11 mouse cellular contexts compared by ENCODE assay signal in genomic region chr10:4626432-4626831, GRCm38 (mm10). TPM values are rescaled to one million over a fixed set of nuclear protein-coding genes. Genes with fewer than 3 reads are reported as not detected.
DNase-seq lines count a peak whose midpoint lies in the region; ATAC-seq and TF ChIP-seq lines count a peak whose summit lies in the region.
"Had no signal": no experiment of that assay in that cellular context is flagged by ENCODE, and none has a peak within 500 bp of the region (broad histone marks: within the 10 kb centered on the region; RNA-seq: fewer than 3 reads in every experiment).

No protein-coding gene starts in this region.

- no peaks in the 10 kb centered on the region for H3K36me3 ChIP-seq in kidney, postnatal 0 days (ENCODE audit: insufficient read depth, low read length)
- no peaks in the 10 kb centered on the region for H3K36me3 ChIP-seq in CH12.LX (replicated peaks in 1 of 2; ENCODE audit: control insufficient read depth in 1 of 2, insufficient read depth in 1 of 2, low read length in 1 of 2)
- H3K36me3 ChIP-seq in ES-E14 (ENCODE audit: control insufficient read depth, insufficient read depth, low read length, poor library complexity, severe bottlenecking): no peaks in the 10 kb centered on the region
- H3K36me3 ChIP-seq: embryonic facial prominence, embryonic 12.5 days; heart, embryonic 15.5 days; limb, embryonic 13.5 days had no signal

- DNase-seq in kidney, postnatal 0 days (ENCODE audit: low spot score): no peak
- DNase-seq in kidney, postnatal 10 days: no peak
- DNase-seq in CH12.LX (ENCODE audit: extremely low read depth) (peak; percentile 20), ES-E14 (ENCODE audit: low read depth, low spot score) (peak; percentile 39)
- peak; percentile 25 for DNase-seq in naive thymus-derived CD4-positive, alpha-beta T cell, adult 2 months (ENCODE audit: low read depth)
- no peak for DNase-seq in cerebellum, postnatal 4 days (ENCODE audit: low spot score in 2 of 2)
- DNase-seq in urinary bladder, postnatal 25 days (ENCODE audit: low spot score): no peak
- DNase-seq: cerebellum, adult 18-20 months had no signal

- no peaks in the 10 kb centered on the region for H3K79me2 ChIP-seq in CH12.LX (replicated peaks; ENCODE audit: control insufficient read depth, extremely low read depth, insufficient read depth, poor library complexity, severe bottlenecking)

- H3K9ac ChIP-seq in kidney, postnatal 0 days (ENCODE audit: low read depth, low read length): no peak overlapping the region
- H3K9ac ChIP-seq in CH12.LX (ENCODE audit: insufficient read depth, low read depth): no peak overlapping the region
- H3K9ac ChIP-seq in ES-E14 (ENCODE audit: insufficient read depth, low read depth, low read length, poor library complexity, severe bottlenecking): no peak overlapping the region
- H3K9ac ChIP-seq: embryonic facial prominence, embryonic 12.5 days; heart, embryonic 15.5 days; limb, embryonic 13.5 days had no signal

- no peak overlapping the region for H3K4me2 ChIP-seq in kidney, postnatal 0 days (ENCODE audit: low read length)
- H3K4me2 ChIP-seq in CH12.LX (ENCODE audit: insufficient read depth, low read depth, poor library complexity, severe bottlenecking): no peak overlapping the region
- H3K4me2 ChIP-seq: embryonic facial prominence, embryonic 12.5 days; limb, embryonic 13.5 days had no signal

- dilution Hi-C loops in CH12.LX (cut with MboI; ENCODE audit: extremely low pct_ligation_motif_present, extremely low pct_unique_long_range_greater_than_20kb, low sequenced_read_pairs): no loop called here

- TF ChIP-seq CTCF in kidney, postnatal 0 days (IDR thresholded peaks at IDR 0.05; ENCODE audit: low read depth): peak; percentile 52
- TF ChIP-seq CTCF in CH12.LX (conservative IDR thresholded peaks at IDR 0.05 in 1 of 2, IDR thresholded peaks at IDR 0.05 in 1 of 2; ENCODE audit: low read depth in 2 of 2, low read length in 2 of 2): peak; percentile 11 to 56; a peak in 2 of 4 replicates

- TF ChIP-seq EP300 in CH12.LX (IDR thresholded peaks at IDR 0.05; ENCODE audit: low read length): no peak

- TF ChIP-seq RAD21 in CH12.LX (IDR thresholded peaks at IDR 0.05; ENCODE audit: low read depth, low read length): peak; percentile 35

- H3K27me3 ChIP-seq in kidney, postnatal 0 days (ENCODE audit: insufficient read depth, low read length): no peaks in the 10 kb centered on the region
- no peaks in the 10 kb centered on the region for H3K27me3 ChIP-seq in CH12.LX (replicated peaks)
- H3K27me3 ChIP-seq: embryonic facial prominence, embryonic 12.5 days; heart, embryonic 15.5 days; limb, embryonic 13.5 days had no signal

- no peak overlapping the region for H3K4me3 ChIP-seq in kidney, postnatal 0 days (replicated peaks; ENCODE audit: low read depth, low read length)
- no peak overlapping the region for H3K4me3 ChIP-seq in CH12.LX (replicated peaks in 1 of 3; ENCODE audit: low read depth in 2 of 3, low read length in 2 of 3, poor library complexity in 1 of 3)
- no peak overlapping the region for H3K4me3 ChIP-seq in ES-E14 (ENCODE audit: insufficient read depth in 1 of 2, low read depth in 1 of 2, low read length in 2 of 2, poor library complexity in 1 of 2, severe bottlenecking in 1 of 2)
- H3K4me3 ChIP-seq: embryonic facial prominence, embryonic 12.5 days; heart, embryonic 15.5 days; limb, embryonic 13.5 days had no signal

- TF ChIP-seq POLR2A in CH12.LX (IDR thresholded peaks at IDR 0.05; ENCODE audit: low read depth, low read length): no peak

- H3K27ac ChIP-seq in kidney, postnatal 0 days: no peak overlapping the region
- no peak overlapping the region for H3K27ac ChIP-seq in CH12.LX (ENCODE audit: insufficient read depth, low read depth)
- no peak overlapping the region for H3K27ac ChIP-seq in ES-E14 (ENCODE audit: insufficient read depth, low read depth, low read length, poor library complexity, severe bottlenecking)
- H3K27ac ChIP-seq: embryonic facial prominence, embryonic 12.5 days; heart, embryonic 15.5 days; limb, embryonic 13.5 days had no signal

- WGBS in kidney, postnatal 0 days: 84% methylated on average over 7 of the region's 7 CpGs

- in situ Hi-C loops in CH12.LX (cut with MboI; ENCODE audit: low pct_ligation_motif_present, low pct_unique_long_range_greater_than_20kb, low sequenced_read_pairs) (loop anchor here (25.0 kb wide), 1 partner anchor 361 kb away; no protein-coding TSS in a partner anchor), ES-E14 (cut with MboI; ENCODE audit: low sequenced_read_pairs in 2 of 2, unreplicated experiment in 2 of 2) (no loop called here)

- no peaks in the 10 kb centered on the region for H3K9me3 ChIP-seq in kidney, postnatal 0 days (replicated peaks; ENCODE audit: low read length)
- H3K9me3 ChIP-seq in CH12.LX (replicated peaks; ENCODE audit: low read length): no peaks in the 10 kb centered on the region
- H3K9me3 ChIP-seq in ES-E14 (ENCODE audit: control insufficient read depth, insufficient read depth, low read depth, low read length): no peaks in the 10 kb centered on the region
- H3K9me3 ChIP-seq: embryonic facial prominence, embryonic 12.5 days; heart, embryonic 15.5 days; limb, embryonic 13.5 days had no signal

- no peaks in the 10 kb centered on the region for H3K4me1 ChIP-seq in kidney, postnatal 0 days (replicated peaks; ENCODE audit: insufficient read depth, low read length)
- H3K4me1 ChIP-seq in CH12.LX (ENCODE audit: control insufficient read depth in 1 of 2, insufficient read depth in 2 of 2) (peaks cover 0 to 5% of the 10 kb centered on the region in 2 experiments; a peak in 1 of 4 replicates), ES-E14 (ENCODE audit: control insufficient read depth in 2 of 2, insufficient read depth in 2 of 2, low read length in 2 of 2, poor library complexity in 1 of 2) (no peaks in the 10 kb centered on the region)
- H3K4me1 ChIP-seq: embryonic facial prominence, embryonic 12.5 days had no signal

- no peak for ATAC-seq in kidney, postnatal 0 days (replicated peaks; ENCODE audit: low FRiP score, low read depth)

TF ChIP-seq in CH12.LX, 34 proteins besides CTCF, POLR2A, EP300 and RAD21:
- TF ChIP-seq SMC3 (IDR thresholded peaks at IDR 0.05; ENCODE audit: low read depth, low read length) (peak; percentile 52), MAFK (IDR thresholded peaks at IDR 0.05; ENCODE audit: insufficient replicate concordance, low read length) (no peak), KAT2A (IDR thresholded peaks at IDR 0.05; ENCODE audit: insufficient replicate concordance, low read length) (no peak), CHD2 (IDR thresholded peaks at IDR 0.05; ENCODE audit: low read length) (no peak), ELF1 (IDR thresholded peaks at IDR 0.05; ENCODE audit: low read depth, low read length) (no peak)

TF ChIP-seq in ES-E14, 5 proteins besides CTCF, POLR2A, EP300 and RAD21:
- no peak for TF ChIP-seq ZC3H11A (IDR thresholded peaks at IDR 0.05; ENCODE audit: borderline replicate concordance, low read depth, low read length)
- 0 out of 2 replicates have a peak, but pooled peaks have one; percentile 7 for TF ChIP-seq ZNF384 (IDR thresholded peaks at IDR 0.05; ENCODE audit: low read depth, low read length)

RNA-seq across cellular contexts. Expression of gene Esr1, which starts 15.0 kb away (rescaled TPM):
- 3.3 and 3.7 TPM in 2 replicates for polyA plus RNA-seq in kidney, postnatal 0 days (2015; fragmentation: Nextera tagmentation; extraction: Ambion mirVana)
- total RNA-seq in CH12.LX (2012; rRNA removed) (0.08 and 0.64 TPM in 2 replicates), CH12.LX (2014; rRNA removed) (0.61 and 0.63 TPM in 2 replicates), ES-E14 (2012; rRNA removed) (0.09 TPM in 1 of 2 replicates, not detected in the other)
- 0.82 and 1.0 TPM in 2 replicates for polyA plus RNA-seq in CH12.LX (2012; ENCODE audit: insufficient read length, low read depth)

Comparison
In these comparisons a context has a peak if more than half of its experiments do, and no peak if none do; other contexts are left out.
1. DNase-seq: peak in CH12.LX (single experiment), ES-E14 (single experiment) and naive thymus-derived CD4-positive, alpha-beta T cell, adult 2 months (single experiment); none in kidney, postnatal 0 days (single experiment), kidney, postnatal 10 days (single experiment), cerebellum, postnatal 4 days (0 of 2) and urinary bladder, postnatal 25 days (single experiment).